Mouse (Mus musculus): ENCODE data around the gene Asic2. TPM values are rescaled to one million over a fixed set of nuclear protein-coding genes. Genes with fewer than 3 reads are reported as not detected.

Gene Asic2
- polyA plus RNA-seq, 1 experiment from 2014 or later: 0.65 TPM

- H3K9me3 ChIP-seq: no peaks in the 10 kb centered on the region
- no peaks in the 10 kb centered on the region for H3K36me3 ChIP-seq
- peaks cover 27% of the 10 kb centered on the region for H3K27me3 ChIP-seq
- peak; percentile 67; the same call in 1 of the 2 replicates for ATAC-seq (ENCODE audit: low FRiP score, low read depth)
- H3K4me3 ChIP-seq: no peak overlapping the region
- WGBS: 37% methylated on average over 5 of the region's 5 CpGs
- H3K4me2 ChIP-seq (replicated peaks): no peak overlapping the region
- H3K9ac ChIP-seq: no peak overlapping the region
- peaks cover 18% of the 10 kb centered on the region for H3K4me1 ChIP-seq
- peak overlapping the region; percentile 18; the same call in 1 of the 2 replicates for H3K27ac ChIP-seq
Measured at GRCm38 (mm10) chr11:81765288-81765687, 203.0 kb downstream of the Asic2 start.

GRCm38 (mm10) chr11:81764778-81765177 lies 203.5 kb downstream of the Asic2 start:
- no peak overlapping the region for H3K4me3 ChIP-seq
- WGBS: 31% methylated on average over 3 of the region's 3 CpGs
- no peak overlapping the region for H3K4me2 ChIP-seq (replicated peaks)
- peak; percentile 24; the same call in 1 of the 2 replicates for ATAC-seq (ENCODE audit: low FRiP score, low read depth)
- H3K27me3 ChIP-seq: peaks cover 25% of the 10 kb centered on the region
- H3K4me1 ChIP-seq: peaks cover 18% of the 10 kb centered on the region
- H3K27ac ChIP-seq: peak overlapping the region; percentile 18; the same call in 1 of the 2 replicates
- no peaks in the 10 kb centered on the region for H3K9me3 ChIP-seq
- H3K36me3 ChIP-seq: no peaks in the 10 kb centered on the region
- no peak overlapping the region for H3K9ac ChIP-seq

GRCm38 (mm10) chr11:81757221-81757620 lies 211.0 kb downstream of the Asic2 start:
- H3K4me1 ChIP-seq: no peaks in the 10 kb centered on the region
- no peak overlapping the region for H3K27ac ChIP-seq
- H3K36me3 ChIP-seq: no peaks in the 10 kb centered on the region
- no peak overlapping the region for H3K9ac ChIP-seq
- ATAC-seq (ENCODE audit: low FRiP score, low read depth): no peak
- peaks cover 9% of the 10 kb centered on the region for H3K9me3 ChIP-seq
- 74% methylated on average over 4 of the region's 4 CpGs for WGBS
- H3K27me3 ChIP-seq: peaks cover 12% of the 10 kb centered on the region; the same call in 1 of the 2 replicates
- no peak overlapping the region for H3K4me2 ChIP-seq (replicated peaks)
- no peak overlapping the region for H3K4me3 ChIP-seq

GRCm38 (mm10) chr11:81750876-81751275 lies 217.4 kb downstream of the Asic2 start:
- peaks cover 57% of the 10 kb centered on the region for H3K27me3 ChIP-seq
- no peak for ATAC-seq (ENCODE audit: low FRiP score, low read depth)
- no peak overlapping the region for H3K27ac ChIP-seq
- H3K4me3 ChIP-seq: no peak overlapping the region
- peaks cover 9% of the 10 kb centered on the region for H3K9me3 ChIP-seq
- no peak overlapping the region for H3K9ac ChIP-seq
- H3K4me2 ChIP-seq (replicated peaks): no peak overlapping the region
- WGBS: 86% methylated on average over 5 of the region's 5 CpGs
- no peaks in the 10 kb centered on the region for H3K36me3 ChIP-seq
- peaks cover 19% of the 10 kb centered on the region for H3K4me1 ChIP-seq

GRCm38 (mm10) chr11:81750016-81750415 lies 218.2 kb downstream of the Asic2 start:
- WGBS: 84% methylated on average over 1 of the region's 1 CpGs
- Histone ChIP-seq H3K4me3 (no peak overlapping the region), H3K27me3 (peaks cover 57% of the 10 kb centered on the region), H3K9ac (no peak overlapping the region), H3K4me1 (peaks cover 19% of the 10 kb centered on the region), H3K36me3 (no peaks in the 10 kb centered on the region), H3K9me3 (peaks cover 3% of the 10 kb centered on the region), H3K4me2 (replicated peaks) (no peak overlapping the region), H3K27ac (no peak overlapping the region)
- ATAC-seq (ENCODE audit: low FRiP score, low read depth): no peak

- Histone ChIP-seq H3K9me3 (no peaks in the 10 kb centered on the region), H3K4me2 (replicated peaks) (no peak overlapping the region), H3K36me3 (no peaks in the 10 kb centered on the region), H3K4me3 (no peak overlapping the region), H3K9ac (no peak overlapping the region), H3K27me3 (peaks cover 86% of the 10 kb centered on the region), H3K4me1 (peaks cover 22% of the 10 kb centered on the region), H3K27ac (no peak overlapping the region)
- no peak for ATAC-seq (ENCODE audit: low FRiP score, low read depth)
- WGBS: 43% methylated on average over 3 of the region's 3 CpGs
Measured at GRCm38 (mm10) chr11:81738995-81739394, 229.3 kb downstream of the Asic2 start.

- no peak overlapping the region for H3K4me2 ChIP-seq (replicated peaks)
Measured at GRCm38 (mm10) chr11:81737777-81738176, 230.5 kb downstream of the Asic2 start.

GRCm38 (mm10) chr11:81722071-81722470 lies 246.2 kb downstream of the Asic2 start:
- peaks cover 26% of the 10 kb centered on the region for H3K27me3 ChIP-seq
- no peaks in the 10 kb centered on the region for H3K36me3 ChIP-seq
- H3K27ac ChIP-seq: no peak overlapping the region
- no peaks in the 10 kb centered on the region for H3K9me3 ChIP-seq
- no peak for ATAC-seq (ENCODE audit: low FRiP score, low read depth)
- 78% methylated on average over 2 of the region's 2 CpGs for WGBS
- no peak overlapping the region for H3K4me3 ChIP-seq
- no peak overlapping the region for H3K4me2 ChIP-seq (replicated peaks)
- no peak overlapping the region for H3K9ac ChIP-seq
- no peaks in the 10 kb centered on the region for H3K4me1 ChIP-seq

More at GRCm38 (mm10) chr11:81737777-81738176, 230.5 kb downstream of the Asic2 start:
- H3K9ac ChIP-seq: no peak overlapping the region
- peaks cover 83% of the 10 kb centered on the region for H3K27me3 ChIP-seq
- H3K27ac ChIP-seq: no peak overlapping the region
- 33% methylated on average over 3 of the region's 3 CpGs for WGBS
- ATAC-seq (ENCODE audit: low FRiP score, low read depth): no peak
- no peak overlapping the region for H3K4me3 ChIP-seq
- no peaks in the 10 kb centered on the region for H3K36me3 ChIP-seq
- H3K9me3 ChIP-seq: no peaks in the 10 kb centered on the region
- H3K4me1 ChIP-seq: peaks cover 22% of the 10 kb centered on the region

- H3K4me2 ChIP-seq (replicated peaks): no peak overlapping the region
- no peaks in the 10 kb centered on the region for H3K9me3 ChIP-seq
- no peak for ATAC-seq (ENCODE audit: low FRiP score, low read depth)
- no peak overlapping the region for H3K27ac ChIP-seq
- no peak overlapping the region for H3K4me3 ChIP-seq
- peaks cover 14% of the 10 kb centered on the region; the same call in 1 of the 2 replicates for H3K4me1 ChIP-seq
- no peak overlapping the region for H3K9ac ChIP-seq
- WGBS: 22% methylated on average over 4 of the region's 4 CpGs
- H3K36me3 ChIP-seq: no peaks in the 10 kb centered on the region
- H3K27me3 ChIP-seq: 0 out of 2 replicates have a peak, but pooled peaks cover 4% of the 10 kb centered on the region
Measured at GRCm38 (mm10) chr11:81714801-81715200, 253.5 kb downstream of the Asic2 start.

- Histone ChIP-seq H3K9me3 (no peaks in the 10 kb centered on the region), H3K27me3 (peaks cover 3% of the 10 kb centered on the region; the same call in 1 of the 2 replicates), H3K4me3 (no peak overlapping the region), H3K9ac (no peak overlapping the region), H3K4me2 (replicated peaks) (no peak overlapping the region), H3K4me1 (no peaks in the 10 kb centered on the region), H3K27ac (no peak overlapping the region), H3K36me3 (no peaks in the 10 kb centered on the region)
- no peak for ATAC-seq (ENCODE audit: low FRiP score, low read depth)
- WGBS: 75% methylated on average over 5 of the region's 5 CpGs
Measured at GRCm38 (mm10) chr11:81706996-81707395, 261.3 kb downstream of the Asic2 start.

- WGBS: 76% methylated on average over 1 of the region's 1 CpGs
- Histone ChIP-seq H3K27ac (no peak overlapping the region), H3K9me3 (no peaks in the 10 kb centered on the region), H3K36me3 (no peaks in the 10 kb centered on the region), H3K4me1 (no peaks in the 10 kb centered on the region), H3K4me3 (no peak overlapping the region), H3K4me2 (replicated peaks) (no peak overlapping the region), H3K9ac (no peak overlapping the region), H3K27me3 (peaks cover 7% of the 10 kb centered on the region; the same call in 1 of the 2 replicates)
- no peak for ATAC-seq (ENCODE audit: low FRiP score, low read depth)
Measured at GRCm38 (mm10) chr11:81698008-81698407, 270.2 kb downstream of the Asic2 start.

- Histone ChIP-seq H3K4me1 (no peaks in the 10 kb centered on the region), H3K27me3 (peaks cover 3% of the 10 kb centered on the region; the same call in 1 of the 2 replicates), H3K36me3 (no peaks in the 10 kb centered on the region), H3K9me3 (no peaks in the 10 kb centered on the region), H3K9ac (no peak overlapping the region), H3K4me3 (no peak overlapping the region), H3K27ac (no peak overlapping the region), H3K4me2 (replicated peaks) (no peak overlapping the region)
- 86% methylated on average over 2 of the region's 2 CpGs for WGBS
- ATAC-seq (ENCODE audit: low FRiP score, low read depth): no peak
Measured at GRCm38 (mm10) chr11:81695501-81695900, 272.8 kb downstream of the Asic2 start.

- Histone ChIP-seq H3K4me2 (replicated peaks) (no peak overlapping the region), H3K27ac (no peak overlapping the region), H3K9me3 (no peaks in the 10 kb centered on the region), H3K36me3 (no peaks in the 10 kb centered on the region), H3K4me1 (no peaks in the 10 kb centered on the region), H3K9ac (no peak overlapping the region), H3K27me3 (no peaks in the 10 kb centered on the region), H3K4me3 (no peak overlapping the region)
- no peak for ATAC-seq (ENCODE audit: low FRiP score, low read depth)
- WGBS: 77% methylated on average over 2 of the region's 2 CpGs
Measured at GRCm38 (mm10) chr11:81680511-81680910, 287.7 kb downstream of the Asic2 start.
